Mouse (Mus musculus): Measurements from ENCODE around the gene Gm42906.

DNA sequence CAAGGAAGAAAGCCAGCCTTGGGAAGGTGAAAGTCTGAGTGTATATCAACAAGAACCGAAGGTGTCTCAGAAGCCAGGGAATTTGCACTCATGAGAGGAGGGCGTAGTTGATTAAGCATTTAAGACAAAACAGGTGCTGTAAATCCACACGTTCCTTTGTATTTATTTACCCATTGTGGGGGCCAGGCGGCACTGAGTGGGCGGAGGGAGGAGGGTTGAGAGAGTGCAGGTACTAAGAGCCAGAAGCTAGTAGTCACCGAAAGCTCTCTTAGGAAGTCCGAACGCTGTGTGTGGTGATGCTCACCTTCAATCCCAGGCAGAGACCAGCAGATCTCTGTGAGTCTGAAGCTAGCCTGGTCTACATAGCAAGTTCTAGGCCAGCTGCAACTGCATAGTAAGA lies 342.2 kb downstream of the Gm42906 start:
- TF ChIP-seq CTCF (conservative IDR thresholded peaks at IDR 0.05; ENCODE audit: low read length) (no peak), POU5F1 (IDR thresholded peaks at IDR 0.05; ENCODE audit: borderline replicate concordance, low read length) (no peak)
